In genomic region chr16:73537541-73537940, GRCm38 (mm10) we compare ENCODE assay signal across 26 mouse cellular contexts.
"Had no signal": no experiment of that assay in that cellular context is flagged by ENCODE, and none has a peak within 500 bp of the region (broad histone marks: within the 10 kb centered on the region; RNA-seq: fewer than 3 reads in every experiment).

No protein-coding gene starts in this region.

- ATAC-seq: hindbrain, embryonic 16.5 days; inflammation-experienced regulatory T-cells, adult 6 months; intestine, embryonic 15.5 days; intestine, postnatal 0 days; liver, embryonic 12.5 days had no signal

- H3K9me3 ChIP-seq: heart, embryonic 10.5 days; heart, embryonic 12.5 days; hindbrain, embryonic 10.5 days; hindbrain, embryonic 12.5 days; intestine, embryonic 15.5 days; kidney, embryonic 15.5 days; limb, embryonic 12.5 days; limb, embryonic 15.5 days had no signal

- H3K27ac ChIP-seq: gastrocnemius, adult 2 months; heart, embryonic 10.5 days; hindbrain, embryonic 10.5 days; hindbrain, embryonic 12.5 days; hindbrain, embryonic 14.5 days; intestine, embryonic 15.5 days; kidney, embryonic 15.5 days; kidney, postnatal 0 days; layer of hippocampus, adult 2 months; left cerebral cortex, adult 2 months; limb, embryonic 12.5 days; limb, embryonic 15.5 days; liver, embryonic 12.5 days; liver, embryonic 14.5 days had no signal

- H3K9ac ChIP-seq: heart, embryonic 12.5 days; hindbrain, embryonic 12.5 days; hindbrain, embryonic 14.5 days; intestine, embryonic 15.5 days; kidney, embryonic 15.5 days; limb, embryonic 12.5 days; limb, embryonic 15.5 days; liver, embryonic 12.5 days; liver, embryonic 14.5 days had no signal

- H3K27me3 ChIP-seq: heart, embryonic 12.5 days; hindbrain, embryonic 12.5 days; intestine, embryonic 15.5 days; kidney, embryonic 15.5 days; limb, embryonic 12.5 days; limb, embryonic 15.5 days; liver, embryonic 12.5 days had no signal

- H3K4me3 ChIP-seq: gastrocnemius, adult 2 months; heart, embryonic 10.5 days; heart, embryonic 12.5 days; hindbrain, embryonic 10.5 days; hindbrain, embryonic 12.5 days; intestine, embryonic 15.5 days; kidney, embryonic 15.5 days; layer of hippocampus, adult 2 months; left cerebral cortex, adult 2 months; limb, embryonic 12.5 days; limb, embryonic 15.5 days; liver, embryonic 12.5 days had no signal

- H3K4me2 ChIP-seq: heart, embryonic 12.5 days; hindbrain, embryonic 12.5 days; hindbrain, embryonic 14.5 days; intestine, embryonic 15.5 days; kidney, embryonic 15.5 days; limb, embryonic 12.5 days; limb, embryonic 15.5 days; liver, embryonic 12.5 days had no signal

- H3K36me3 ChIP-seq: heart, embryonic 10.5 days; heart, embryonic 12.5 days; hindbrain, embryonic 10.5 days; hindbrain, embryonic 12.5 days; intestine, embryonic 15.5 days; kidney, embryonic 15.5 days; limb, embryonic 12.5 days; limb, embryonic 15.5 days; liver, embryonic 12.5 days had no signal

- H3K4me1 ChIP-seq: heart, embryonic 10.5 days; heart, embryonic 12.5 days; hindbrain, embryonic 10.5 days; hindbrain, embryonic 12.5 days; intestine, embryonic 15.5 days; kidney, embryonic 15.5 days; limb, embryonic 12.5 days; limb, embryonic 15.5 days; liver, embryonic 12.5 days had no signal

- DNase-seq: gastrocnemius, adult 2 months; gastrocnemius, postnatal 10 days; gastrocnemius, postnatal 25 days; heart, adult 18-20 months; heart, postnatal 4 days; kidney, adult 2 months; kidney, adult 9 months; kidney, postnatal 4 days; left cerebral cortex, postnatal 4 days had no signal
